In genomic region chr11:26128385-26128784, GRCm38 (mm10) we compare ENCODE assay signal across 22 mouse cellular contexts.
DNase-seq lines count a peak whose midpoint lies in the region; ATAC-seq and TF ChIP-seq lines count a peak whose summit lies in the region.
"Had no signal": no experiment of that assay in that cellular context is flagged by ENCODE, and none has a peak within 500 bp of the region (broad histone marks: within the 10 kb centered on the region; RNA-seq: fewer than 3 reads in every experiment).

No protein-coding gene starts in this region.

- WGBS in heart, embryonic 12.5 days = 56% methylated on average over 2 of the region's 2 CpGs
- 11% methylated on average over 2 of the region's 2 CpGs for WGBS in heart, adult 2 months
- WGBS in midbrain, embryonic 10.5 days = 62% methylated on average over 2 of the region's 2 CpGs

- intact Hi-C loops in heart, postnatal 10 days (cut with DNase I) = no loop called here
- intact Hi-C loops in heart, adult 2 months (cut with DNase I) = no loop called here

- 0 out of 2 replicates have a peak, but pooled peaks cover 8% of the 10 kb centered on the region for H3K4me1 ChIP-seq in heart, embryonic 12.5 days (replicated peaks)
- peaks cover 1% of the 10 kb centered on the region for H3K4me1 ChIP-seq in heart, adult 2 months (ENCODE audit: control insufficient read depth, insufficient read depth, low read length)
- H3K4me1 ChIP-seq in midbrain, embryonic 10.5 days = peaks cover 16% of the 10 kb centered on the region
- H3K4me1 ChIP-seq: forebrain, embryonic 13.5 days had no signal

- TF ChIP-seq EP300 in heart, adult 2 months (IDR thresholded peaks at IDR 0.05; ENCODE audit: insufficient read depth, low read depth, low read length) = no peak

- H3K4me2 ChIP-seq in heart, embryonic 12.5 days = no peak overlapping the region
- H3K4me2 ChIP-seq: forebrain, embryonic 13.5 days; heart, embryonic 15.5 days; kidney, embryonic 15.5 days; midbrain, embryonic 15.5 days had no signal

- TF ChIP-seq POLR2A in heart, adult 2 months (IDR thresholded peaks at IDR 0.05; ENCODE audit: insufficient read depth, low read depth, low read length) = no peak

- no peak overlapping the region for H3K9ac ChIP-seq in heart, embryonic 12.5 days
- H3K9ac ChIP-seq in heart, adult 2 months (ENCODE audit: low read depth, low read length) = no peak overlapping the region
- H3K9ac ChIP-seq: forebrain, embryonic 13.5 days; heart, embryonic 15.5 days; kidney, embryonic 15.5 days; midbrain, embryonic 15.5 days had no signal

- no peaks in the 10 kb centered on the region for H3K36me3 ChIP-seq in heart, embryonic 12.5 days
- no peaks in the 10 kb centered on the region for H3K36me3 ChIP-seq in heart, adult 2 months (ENCODE audit: control insufficient read depth, insufficient read depth, low read length)
- H3K36me3 ChIP-seq in midbrain, embryonic 10.5 days = no peaks in the 10 kb centered on the region
- H3K36me3 ChIP-seq: heart, embryonic 15.5 days; kidney, embryonic 15.5 days; midbrain, embryonic 15.5 days had no signal

- ATAC-seq in heart, embryonic 12.5 days (ENCODE audit: insufficient number of reproducible peaks, low FRiP score) = no peak
- ATAC-seq in granulocyte monocyte progenitor cell, adult 5-6 weeks (replicated peaks; ENCODE audit: poor library complexity, severe bottlenecking) = peak; percentile 45; the same call in 1 of the 2 replicates
- peak; percentile 76 for ATAC-seq in megakaryocyte, adult 5-6 weeks (ENCODE audit: poor library complexity, severe bottlenecking)
- ATAC-seq: forebrain, embryonic 13.5 days; hindbrain, embryonic 16.5 days; midbrain, embryonic 15.5 days had no signal

- no peak overlapping the region for H3K27ac ChIP-seq in heart, embryonic 12.5 days (ENCODE audit: poor library complexity, severe bottlenecking)
- no peak overlapping the region for H3K27ac ChIP-seq in heart, adult 2 months
- no peak overlapping the region for H3K27ac ChIP-seq in midbrain, embryonic 10.5 days (replicated peaks)
- H3K27ac ChIP-seq: forebrain, embryonic 13.5 days; heart, embryonic 15.5 days; kidney, embryonic 15.5 days; midbrain, embryonic 15.5 days had no signal

- no peaks in the 10 kb centered on the region for H3K9me3 ChIP-seq in heart, embryonic 12.5 days (replicated peaks)
- no peaks in the 10 kb centered on the region for H3K9me3 ChIP-seq in midbrain, embryonic 10.5 days (replicated peaks)
- H3K9me3 ChIP-seq: forebrain, embryonic 13.5 days; heart, embryonic 15.5 days; kidney, embryonic 15.5 days; midbrain, embryonic 15.5 days had no signal

- TF ChIP-seq CTCF in heart, adult 2 months (IDR thresholded peaks at IDR 0.05) = no peak

- H3K27me3 ChIP-seq in heart, embryonic 12.5 days (replicated peaks) = no peaks in the 10 kb centered on the region
- no peaks in the 10 kb centered on the region for H3K27me3 ChIP-seq in heart, adult 2 months (ENCODE audit: control insufficient read depth, insufficient read depth, low read length)
- no peaks in the 10 kb centered on the region for H3K27me3 ChIP-seq in midbrain, embryonic 10.5 days (ENCODE audit: low read depth, poor library complexity, severe bottlenecking)
- H3K27me3 ChIP-seq: forebrain, embryonic 13.5 days; heart, embryonic 15.5 days; kidney, embryonic 15.5 days; midbrain, embryonic 15.5 days had no signal

- peak; percentile 4 to 8 for DNase-seq in heart, postnatal 10 days
- peak; percentile 83 for DNase-seq in ES-CJ7 (ENCODE audit: low read depth, low spot score)
- DNase-seq in thymus, postnatal 0 days (ENCODE audit: low spot score) = no peak
- no peak for DNase-seq in heart, adult 2 months
- DNase-seq in midbrain, embryonic 10.5 days (ENCODE audit: low spot score) = no peak
- DNase-seq: cerebellum, adult 18-20 months; cerebellum, postnatal 14 days; embryo, embryonic 11 days; gastrocnemius, postnatal 10 days; heart, postnatal 4 days; kidney, adult 11 months; right cerebral cortex, postnatal 4 days; thymus, postnatal 25 days had no signal

- H3K79me2 ChIP-seq in heart, adult 2 months (replicated peaks; ENCODE audit: control insufficient read depth, insufficient read depth, low read length) = no peaks in the 10 kb centered on the region

- H3K4me3 ChIP-seq in heart, embryonic 12.5 days = no peak overlapping the region
- H3K4me3 ChIP-seq in heart, adult 2 months = no peak overlapping the region
- no peak overlapping the region for H3K4me3 ChIP-seq in midbrain, embryonic 10.5 days
- H3K4me3 ChIP-seq: forebrain, embryonic 13.5 days; heart, embryonic 15.5 days; kidney, embryonic 15.5 days; midbrain, embryonic 15.5 days; myocyte had no signal

Comparison
In these comparisons a context has a peak if more than half of its experiments do, and no peak if none do; other contexts are left out.
1. DNase-seq: peak in heart, postnatal 10 days (2 of 2) and ES-CJ7 (single experiment); none in thymus, postnatal 0 days (single experiment), heart, adult 2 months (0 of 2) and midbrain, embryonic 10.5 days (single experiment).